Mouse (Mus musculus) neural tube, embryonic 13.5 days (tissue): Measurements from ENCODE around the gene Gm45711. TPM values are rescaled to one million over a fixed set of nuclear protein-coding genes. Genes with fewer than 3 reads are reported as not detected.
"Not testable (repeated sequence)": the region's sequence is repeated elsewhere in the genome, so short reads cannot be mapped to it uniquely, and the experiment has no call there.

ENCODE experiments used
- ATAC-seq: fragments of 200-750 bp; cut with Nextera tagmentation; 2 replicates; pipeline ENCODE4 v1.8.0; 2017; ENCODE audit warnings: low read depth, mild to moderate bottlenecking, moderate TSS enrichment, moderate library complexity
- H3K27ac ChIP-seq: fragments of 300-500 bp; sonication (generic); replicated peaks from 2 replicates; pipeline ENCODE4 v1.5.1; 2015; ENCODE audit warnings: moderate library complexity, mild to moderate bottlenecking, inconsistent platforms
- H3K27me3 ChIP-seq: fragments of 300-500 bp; sonication (generic); 2 replicates; pipeline ENCODE4 v1.6.1; 2015; ENCODE audit warnings: mild to moderate bottlenecking, inconsistent platforms
- H3K36me3 ChIP-seq: fragments of 300-500 bp; sonication (generic); 2 replicates; pipeline ENCODE4 v1.6.1; 2015; ENCODE audit warnings: mild to moderate bottlenecking, inconsistent platforms
- H3K4me1 ChIP-seq: fragments of 300-500 bp; sonication (generic); replicated peaks from 2 replicates; pipeline ENCODE4 v1.6.1; 2015; ENCODE audit warnings: inconsistent platforms
- H3K4me2 ChIP-seq: fragments of 300-500 bp; sonication (generic); 2 replicates; pipeline ENCODE4 v1.6.1; 2015; ENCODE audit warnings: inconsistent platforms, mild to moderate bottlenecking, moderate library complexity
- H3K4me3 ChIP-seq: fragments of 300-500 bp; sonication (generic); 2 replicates; pipeline ENCODE4 v1.5.1; 2015; ENCODE audit warnings: mild to moderate bottlenecking, inconsistent platforms
- H3K9ac ChIP-seq: fragments of 300-500 bp; sonication (generic); 2 replicates; pipeline ENCODE4 v1.6.1; 2015; ENCODE audit warnings: moderate library complexity, mild to moderate bottlenecking, inconsistent platforms
- H3K9me3 ChIP-seq: fragments of 300-500 bp; sonication (generic); 2 replicates; pipeline ENCODE4 v1.6.1; 2016; ENCODE audit warnings: inconsistent platforms
- WGBS: fragments of 180-500 bp; shearing (Covaris S2); methylation state at CpG from one replicate; pipeline ENCODE4 v1.1.7; 2015; 5-methylcytosine and 5-hydroxymethylcytosine counted together
- polyA plus RNA-seq: library from polyadenylated mRNA; unstranded; fragments of >200 nt; fragmentation: Nextera tagmentation; extraction: Ambion mirVana; gene quantifications from 2 replicates; pipeline ENCODE4 v1.2.1, GENCODE M21; 2015

Gm45711 gene
- not detected in 2 replicates for polyA plus RNA-seq

- H3K9ac ChIP-seq, H3K9me3 ChIP-seq, ATAC-seq, H3K36me3 ChIP-seq, H3K4me2 ChIP-seq, H3K4me3 ChIP-seq, H3K27me3 ChIP-seq, H3K4me1 ChIP-seq, H3K27ac ChIP-seq: not testable (repeated sequence)
- WGBS, result 93% methylated on average over 35 of the region's 36 CpGs
Measured at GRCm38 (mm10) chr8:104309441-104310155, at the start of gene Gm45711, which contains the start of gene Cmtm1. Gene Gm45711 (minus strand): TSS chr8:104310081. Gene Cmtm1 (minus strand): TSS chr8:104310145.

GRCm38 (mm10) chr8:104358637-104359036 is 48.8 kb upstream of the Gm45711 start:
- ATAC-seq, result no peak
- Histone ChIP-seq H3K27me3 (no peaks in the 10 kb centered on the region), H3K4me3 (no peak overlapping the region), H3K9me3 (no peaks in the 10 kb centered on the region), H3K27ac (no peak overlapping the region), H3K36me3 (peaks cover 15% of the 10 kb centered on the region), H3K4me1 (peaks cover 7% of the 10 kb centered on the region), H3K4me2 (no peak overlapping the region), H3K9ac (no peak overlapping the region)
- 72% methylated on average over 3 of the region's 3 CpGs for WGBS

GRCm38 (mm10) chr8:104354504-104354903 is 44.6 kb upstream of the Gm45711 start:
- Histone ChIP-seq H3K9me3 (no peaks in the 10 kb centered on the region), H3K36me3 (peaks cover 18% of the 10 kb centered on the region), H3K4me1 (peaks cover 1% of the 10 kb centered on the region), H3K4me2 (no peak overlapping the region), H3K27me3 (no peaks in the 10 kb centered on the region), H3K27ac (no peak overlapping the region), H3K4me3 (no peak overlapping the region), H3K9ac (no peak overlapping the region)
- 93% methylated on average over 10 of the region's 10 CpGs for WGBS
- ATAC-seq, result no peak

GRCm38 (mm10) chr8:104353186-104353585 is 43.3 kb upstream of the Gm45711 start:
- Histone ChIP-seq H3K36me3 (peaks cover 18% of the 10 kb centered on the region), H3K4me1 (no peaks in the 10 kb centered on the region; the same call in 1 of the 2 replicates), H3K4me3 (no peak overlapping the region), H3K27ac (peak overlapping the region; percentile 28; the same call in 1 of the 2 replicates), H3K4me2 (no peak overlapping the region), H3K9me3 (no peaks in the 10 kb centered on the region), H3K27me3 (no peaks in the 10 kb centered on the region), H3K9ac (no peak overlapping the region)
- peak; percentile 63; the same call in 1 of the 2 replicates for ATAC-seq
- 59% methylated on average over 5 of the region's 5 CpGs for WGBS

- H3K4me1 ChIP-seq, result peaks cover 4% of the 10 kb centered on the region; the same call in 1 of the 2 replicates
- no peak overlapping the region for H3K9ac ChIP-seq
- H3K27me3 ChIP-seq, result no peaks in the 10 kb centered on the region
- H3K4me2 ChIP-seq, result no peak overlapping the region
- H3K4me3 ChIP-seq, result no peak overlapping the region
- ATAC-seq, result no peak
- H3K27ac ChIP-seq, result no peak overlapping the region
- peaks cover 19% of the 10 kb centered on the region for H3K36me3 ChIP-seq
- 90% methylated on average over 13 of the region's 13 CpGs for WGBS
- no peaks in the 10 kb centered on the region for H3K9me3 ChIP-seq
Measured at GRCm38 (mm10) chr8:104350047-104350446, 40.2 kb upstream of the Gm45711 start.

- Histone ChIP-seq H3K4me1 (peaks cover 4% of the 10 kb centered on the region; the same call in 1 of the 2 replicates), H3K4me2 (no peak overlapping the region), H3K36me3 (peaks cover 9% of the 10 kb centered on the region; the same call in 1 of the 2 replicates), H3K4me3 (no peak overlapping the region), H3K27me3 (no peaks in the 10 kb centered on the region), H3K27ac (no peak overlapping the region), H3K9me3 (no peaks in the 10 kb centered on the region), H3K9ac (no peak overlapping the region)
- ATAC-seq, result no peak
- WGBS, result 87% methylated on average over 5 of the region's 5 CpGs
Measured at GRCm38 (mm10) chr8:104348971-104349370, 39.1 kb upstream of the Gm45711 start.

GRCm38 (mm10) chr8:104346706-104347105 is 36.8 kb upstream of the Gm45711 start:
- 57% methylated on average over 12 of the region's 12 CpGs for WGBS
- H3K4me1 ChIP-seq, result peaks cover 8% of the 10 kb centered on the region; the same call in 1 of the 2 replicates
- no peak overlapping the region for H3K27ac ChIP-seq
- H3K36me3 ChIP-seq, result peaks cover 9% of the 10 kb centered on the region; the same call in 1 of the 2 replicates
- no peaks in the 10 kb centered on the region for H3K9me3 ChIP-seq
- no peak for ATAC-seq
- no peak overlapping the region for H3K4me3 ChIP-seq
- no peak overlapping the region for H3K9ac ChIP-seq
- H3K27me3 ChIP-seq, result no peaks in the 10 kb centered on the region
- no peak overlapping the region for H3K4me2 ChIP-seq

- Histone ChIP-seq H3K27me3 (no peaks in the 10 kb centered on the region), H3K4me3 (no peak overlapping the region), H3K9ac (no peak overlapping the region), H3K9me3 (no peaks in the 10 kb centered on the region), H3K4me2 (no peak overlapping the region), H3K27ac (no peak overlapping the region), H3K36me3 (peaks cover 6% of the 10 kb centered on the region; the same call in 1 of the 2 replicates), H3K4me1 (peaks cover 20% of the 10 kb centered on the region)
- ATAC-seq, result no peak
- WGBS, result 88% methylated on average over 5 of the region's 5 CpGs
Measured at GRCm38 (mm10) chr8:104344622-104345021, 34.7 kb upstream of the Gm45711 start.

GRCm38 (mm10) chr8:104343957-104344356 is 34.1 kb upstream of the Gm45711 start:
- 17% methylated on average over 7 of the region's 7 CpGs for WGBS
- peak; percentile 28; the same call in 1 of the 2 replicates for ATAC-seq
- H3K27me3 ChIP-seq, result no peaks in the 10 kb centered on the region
- H3K9me3 ChIP-seq, result no peaks in the 10 kb centered on the region
- no peak overlapping the region for H3K9ac ChIP-seq
- H3K36me3 ChIP-seq, result peaks cover 6% of the 10 kb centered on the region; the same call in 1 of the 2 replicates
- no peak overlapping the region for H3K27ac ChIP-seq
- peaks cover 20% of the 10 kb centered on the region for H3K4me1 ChIP-seq
- H3K4me3 ChIP-seq, result no peak overlapping the region
- H3K4me2 ChIP-seq, result no peak overlapping the region

- no peaks in the 10 kb centered on the region for H3K36me3 ChIP-seq
- H3K4me2 ChIP-seq, result no peak overlapping the region
- no peak overlapping the region for H3K4me3 ChIP-seq
- no peaks in the 10 kb centered on the region for H3K27me3 ChIP-seq
- H3K27ac ChIP-seq, result no peak overlapping the region
- H3K4me1 ChIP-seq, result peaks cover 20% of the 10 kb centered on the region
- 82% methylated on average over 5 of the region's 5 CpGs for WGBS
- ATAC-seq, result no peak
- H3K9me3 ChIP-seq, result no peaks in the 10 kb centered on the region
- H3K9ac ChIP-seq, result no peak overlapping the region
Measured at GRCm38 (mm10) chr8:104342426-104342825, 32.5 kb upstream of the Gm45711 start.

GRCm38 (mm10) chr8:104341678-104342077 is 31.8 kb upstream of the Gm45711 start:
- Histone ChIP-seq H3K4me1 (peaks cover 18% of the 10 kb centered on the region), H3K36me3 (no peaks in the 10 kb centered on the region), H3K9ac (no peak overlapping the region), H3K27me3 (no peaks in the 10 kb centered on the region), H3K4me3 (peak overlapping the region; percentile 60), H3K4me2 (peak overlapping the region; percentile 86), H3K9me3 (no peaks in the 10 kb centered on the region), H3K27ac (no peak overlapping the region)
- no peak for ATAC-seq
- WGBS, result 43% methylated on average over 6 of the region's 6 CpGs

- H3K27ac ChIP-seq, result peak overlapping the region; percentile 75
- under 1% methylated on average over 24 of the region's 24 CpGs for WGBS
Measured at GRCm38 (mm10) chr8:104341106-104341561, 31.3 kb upstream of the Gm45711 start.

More at GRCm38 (mm10) chr8:104341106-104341561, 31.3 kb upstream of the Gm45711 start:
- Histone ChIP-seq H3K9me3 (no peaks in the 10 kb centered on the region), H3K4me1 (peaks cover 16% of the 10 kb centered on the region), H3K27me3 (no peaks in the 10 kb centered on the region), H3K4me3 (peak overlapping the region; percentile 60), H3K4me2 (peak overlapping the region; percentile 86), H3K36me3 (no peaks in the 10 kb centered on the region), H3K9ac (peak overlapping the region; percentile 78)
- peak; percentile 72 for ATAC-seq
